Mouse (Mus musculus): ENCODE results near the gene Pla2g2f.

DNA sequence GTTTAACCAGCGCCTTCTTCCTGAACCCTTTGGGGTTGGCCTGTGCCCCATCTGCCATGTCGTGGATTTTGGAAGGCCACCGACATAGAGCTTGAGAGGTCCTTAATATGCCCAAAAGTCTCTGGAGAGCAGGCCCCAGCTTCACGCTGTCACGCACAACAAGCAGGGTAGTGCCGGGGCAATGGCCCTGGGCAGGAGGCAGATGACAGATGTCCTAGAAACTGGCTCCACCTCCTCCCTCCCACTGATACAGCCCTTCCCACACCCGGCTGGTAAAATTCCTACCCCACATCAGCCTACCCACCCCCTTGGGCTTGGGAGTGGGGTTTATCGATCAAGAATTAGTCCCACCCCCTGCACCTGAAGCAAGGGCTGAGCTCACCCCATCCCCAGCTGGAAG lies at the start of gene Pla2g2f:
- TF ChIP-seq CTCF (conservative IDR thresholded peaks at IDR 0.05; ENCODE audit: low read length) (no peak), POU5F1 (IDR thresholded peaks at IDR 0.05; ENCODE audit: borderline replicate concordance, low read length) (no peak)

Measured in E14TG2a.4 (cell line).